Mouse (Mus musculus) cerebellum, adult 18-20 months (tissue): Measurements from ENCODE around the gene Ufc1.

Experiments used
- DNase-seq, 2 experiments: peaks; one replicate each; pipeline ENCODE4 v3.0.0; 2021

Ufc1 gene

DNA sequence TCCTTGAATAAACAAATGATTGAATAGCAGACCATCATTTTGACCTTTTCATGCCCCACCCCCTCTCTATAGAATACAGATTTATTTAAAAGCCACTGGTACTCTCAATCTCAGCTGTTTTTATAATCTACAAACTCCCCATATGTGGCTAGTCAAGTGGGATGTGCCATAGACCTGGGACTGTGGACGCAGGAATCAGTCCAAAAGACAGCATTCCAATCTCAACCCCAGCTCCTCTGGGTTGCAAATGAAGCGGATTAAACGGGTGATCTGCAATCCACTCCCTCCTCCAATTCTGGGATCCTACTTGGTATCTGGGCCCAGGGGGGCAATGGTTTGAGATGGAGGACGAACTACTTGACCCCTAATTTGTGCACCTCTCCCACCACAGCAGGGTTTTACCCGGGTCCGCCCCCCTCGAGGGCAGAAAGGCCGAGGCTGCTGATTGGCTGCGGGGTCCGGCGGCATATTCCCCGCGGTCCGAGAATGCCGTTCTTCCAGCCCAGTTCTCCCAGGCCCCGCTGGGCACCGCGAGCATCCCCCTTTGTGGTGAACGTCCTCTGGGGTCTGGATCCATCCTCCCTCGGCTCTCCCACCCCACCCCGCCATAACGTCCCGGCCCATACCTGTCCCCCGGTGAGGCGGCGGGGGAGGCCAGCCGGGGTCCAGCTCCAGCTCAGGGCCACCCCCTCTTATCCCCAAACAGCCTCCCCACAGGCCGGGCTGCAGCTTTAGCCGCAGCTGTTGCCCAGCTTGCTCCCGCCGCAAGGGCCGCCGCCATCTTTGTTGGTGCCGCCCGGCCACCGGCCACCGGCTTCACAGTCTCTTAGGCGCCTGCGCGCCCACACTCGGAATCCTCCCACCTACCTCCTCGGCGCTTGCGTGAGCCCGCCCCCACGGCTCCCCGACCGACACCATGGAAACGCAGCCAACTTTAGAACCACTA lies 7.4 kb downstream of the Ufc1 start, which contains the start of gene Usp21:
Gene Usp21, minus strand, starts transcription at position 856 of the 946 bp plus-strand sequence.
- DNase-seq: peak; percentile 95

DNA sequence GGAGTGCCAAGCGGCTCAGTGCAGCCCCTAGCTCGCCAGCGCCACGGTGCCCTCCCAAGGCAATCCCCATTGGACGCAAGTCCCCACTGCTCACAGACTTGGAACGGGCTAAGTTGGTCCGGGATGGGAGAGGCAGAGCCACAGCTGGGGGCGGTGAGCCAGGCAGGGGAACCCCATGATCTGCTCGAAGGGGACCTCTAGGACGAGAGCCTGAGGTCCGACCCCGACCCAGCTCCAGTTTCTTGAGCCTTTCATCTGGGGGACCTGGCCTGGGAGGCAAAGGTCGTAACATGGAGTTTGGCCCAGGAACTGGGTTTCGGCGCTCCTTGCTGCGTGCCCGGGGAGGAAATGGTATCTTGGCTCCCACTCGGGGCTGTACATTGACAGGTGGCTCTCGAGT lies 8.3 kb downstream of the Ufc1 start:
- DNase-seq: peak in 1 of 2 experiments; percentile 34

DNA sequence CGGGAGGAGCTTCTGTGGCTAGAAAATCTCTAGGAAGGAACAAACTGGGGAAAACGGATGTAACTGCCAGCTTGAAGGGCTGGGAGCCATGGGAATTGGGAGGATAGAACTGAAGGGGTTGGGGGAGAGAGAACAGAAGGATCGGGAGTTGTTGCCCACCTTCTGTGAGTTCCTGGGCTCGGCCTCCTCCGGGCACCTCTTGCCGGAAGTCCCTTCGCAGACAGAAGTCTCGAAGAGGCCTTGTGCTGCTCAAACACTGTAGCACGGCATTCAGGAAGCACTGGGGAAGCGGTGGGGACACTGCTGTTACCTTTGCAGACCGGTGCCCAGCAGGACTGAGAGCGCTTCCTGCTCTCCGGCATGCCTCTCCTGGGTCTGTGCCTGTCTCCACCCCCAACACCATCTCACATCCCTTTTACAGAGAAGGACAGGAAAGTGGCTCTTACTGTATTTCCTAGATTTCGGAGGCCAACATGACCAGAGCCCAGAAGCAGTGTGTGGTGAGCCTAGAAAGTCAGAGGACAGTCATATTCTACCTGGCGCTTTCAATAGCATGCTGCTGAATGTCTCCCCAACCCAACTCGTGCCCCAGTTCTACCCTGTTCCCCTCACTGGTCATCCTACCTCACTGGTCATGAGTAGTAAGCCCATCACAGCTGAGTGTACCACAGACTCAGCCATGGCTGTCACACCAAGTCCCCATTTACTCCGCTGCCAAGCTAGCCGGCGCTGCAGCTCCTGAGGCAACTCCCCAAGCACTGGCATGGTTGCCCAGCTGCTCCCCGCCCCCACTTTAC lies 9.5 kb downstream of the Ufc1 start:
- DNase-seq: peak in 1 of 2 experiments; percentile 12

DNA sequence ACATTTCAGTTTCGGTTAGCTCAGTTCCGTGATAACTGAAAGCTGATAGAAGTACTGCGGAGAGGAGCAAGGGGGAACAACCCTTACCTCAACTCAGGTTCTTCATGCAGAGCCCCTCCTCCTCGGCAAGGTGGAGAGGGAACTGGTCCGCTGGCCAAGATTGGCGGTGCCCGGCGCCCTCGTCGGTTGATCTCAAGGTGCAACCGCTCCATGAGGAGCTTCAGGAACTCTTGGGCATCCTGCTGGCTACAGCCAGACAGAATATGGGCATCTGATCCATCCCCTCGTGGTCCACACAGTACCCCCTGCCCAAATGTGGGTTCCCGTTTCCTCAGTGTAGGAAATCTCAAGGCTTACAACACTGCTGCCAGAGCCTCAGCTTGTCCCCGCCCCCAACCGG lies 10.3 kb downstream of the Ufc1 start:
- no peak for DNase-seq

DNA sequence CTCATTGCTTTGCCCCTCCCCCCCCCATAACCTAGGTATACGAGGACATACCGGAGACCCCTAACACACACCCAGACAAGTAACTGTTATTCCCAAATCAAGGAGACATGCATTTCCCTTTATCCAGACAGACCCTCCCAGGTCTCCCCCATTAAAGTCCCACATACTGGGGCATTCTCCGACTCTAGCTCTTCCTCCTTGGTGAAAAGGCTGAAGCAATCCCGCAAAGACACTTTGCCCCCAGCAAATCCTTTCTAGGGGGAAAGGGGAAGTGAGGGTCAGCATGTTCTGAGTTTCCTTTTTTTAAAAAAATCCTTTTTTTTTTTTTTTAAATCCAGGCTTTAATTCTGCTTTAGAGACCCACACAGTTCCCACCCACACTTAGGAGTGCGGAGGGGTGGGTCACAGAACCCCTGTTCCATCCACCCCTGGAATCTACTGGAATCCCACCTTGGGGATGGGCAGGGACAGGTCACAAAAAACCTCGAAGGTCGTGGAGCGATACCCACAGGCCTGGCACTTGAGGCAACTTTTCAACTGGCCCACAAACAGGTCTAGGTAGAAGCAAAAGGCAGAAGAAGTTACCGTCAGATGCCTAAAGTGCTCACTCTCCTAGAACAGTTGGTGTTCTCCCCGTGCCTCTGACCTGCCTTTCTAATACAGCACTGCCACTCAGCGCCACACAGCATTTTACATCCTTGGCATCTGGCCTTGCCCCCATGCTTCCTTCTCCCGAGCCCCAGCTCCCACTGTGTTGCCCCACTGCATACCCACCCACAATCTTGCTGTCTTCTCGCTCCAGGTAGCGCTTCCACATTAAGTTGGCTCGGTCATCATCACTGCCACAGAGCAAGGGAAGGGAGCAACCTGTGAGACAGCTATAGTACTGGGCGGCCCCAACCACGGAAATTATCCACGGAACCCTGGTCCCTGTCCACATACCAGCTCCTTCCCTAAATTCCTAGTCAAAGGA lies 11.3 kb downstream of the Ufc1 start:
- DNase-seq: no peak

DNA sequence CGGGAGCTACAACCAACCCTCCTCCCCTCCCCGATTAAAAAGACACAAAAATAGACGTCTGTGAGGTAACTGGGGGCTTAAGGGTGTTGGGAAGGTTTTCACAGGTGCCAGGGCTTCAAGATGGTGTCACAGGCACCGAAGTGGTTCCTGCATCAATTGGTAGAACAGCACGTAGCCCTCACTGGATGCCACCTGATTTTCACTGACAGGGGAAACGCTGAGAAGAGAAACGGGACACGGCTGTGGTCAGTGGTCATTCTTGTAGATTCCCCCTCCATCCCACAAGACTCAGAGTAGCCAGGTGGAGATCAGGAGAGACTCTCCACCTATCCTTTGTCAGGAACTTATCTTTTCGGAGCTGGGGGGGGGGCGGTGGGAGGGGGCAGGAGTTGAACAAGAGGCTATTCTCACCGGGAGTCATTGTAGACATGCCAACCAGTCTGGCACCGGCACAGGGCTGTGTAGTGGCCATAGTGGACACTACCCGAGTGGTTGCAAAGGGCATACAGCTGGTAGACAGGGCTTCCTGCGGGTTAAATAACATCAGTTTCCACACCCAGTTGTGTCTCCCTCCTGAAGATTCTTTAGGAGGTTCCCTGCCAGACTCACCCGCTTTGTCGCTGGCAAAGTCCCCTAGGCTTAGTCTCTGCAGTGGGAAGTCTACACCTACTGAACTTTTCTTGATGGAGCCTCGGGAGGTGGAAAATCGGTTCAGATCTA lies 12.6 kb downstream of the Ufc1 start:
- DNase-seq: no peak

DNA sequence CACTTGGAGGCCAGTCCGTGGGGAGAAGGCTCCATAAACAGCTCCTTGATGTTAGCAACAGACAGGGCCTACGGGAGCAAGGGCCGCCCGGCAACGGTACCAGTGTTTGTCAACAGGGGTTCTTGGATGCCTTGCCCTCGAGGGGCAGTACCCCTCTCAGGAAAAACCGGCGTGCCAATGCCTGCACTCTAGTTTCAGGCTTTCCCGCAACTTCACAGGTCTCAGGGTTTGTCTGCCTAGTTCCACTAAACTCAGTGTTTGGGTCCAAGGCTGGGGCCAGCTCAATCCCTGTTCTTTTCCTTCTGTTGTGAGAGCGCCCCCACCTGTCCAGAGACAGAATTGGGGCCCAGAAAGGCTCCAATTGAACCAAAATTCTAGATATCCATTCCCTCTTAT lies 13.3 kb downstream of the Ufc1 start:
- DNase-seq: peak; percentile 76 to 82

DNA sequence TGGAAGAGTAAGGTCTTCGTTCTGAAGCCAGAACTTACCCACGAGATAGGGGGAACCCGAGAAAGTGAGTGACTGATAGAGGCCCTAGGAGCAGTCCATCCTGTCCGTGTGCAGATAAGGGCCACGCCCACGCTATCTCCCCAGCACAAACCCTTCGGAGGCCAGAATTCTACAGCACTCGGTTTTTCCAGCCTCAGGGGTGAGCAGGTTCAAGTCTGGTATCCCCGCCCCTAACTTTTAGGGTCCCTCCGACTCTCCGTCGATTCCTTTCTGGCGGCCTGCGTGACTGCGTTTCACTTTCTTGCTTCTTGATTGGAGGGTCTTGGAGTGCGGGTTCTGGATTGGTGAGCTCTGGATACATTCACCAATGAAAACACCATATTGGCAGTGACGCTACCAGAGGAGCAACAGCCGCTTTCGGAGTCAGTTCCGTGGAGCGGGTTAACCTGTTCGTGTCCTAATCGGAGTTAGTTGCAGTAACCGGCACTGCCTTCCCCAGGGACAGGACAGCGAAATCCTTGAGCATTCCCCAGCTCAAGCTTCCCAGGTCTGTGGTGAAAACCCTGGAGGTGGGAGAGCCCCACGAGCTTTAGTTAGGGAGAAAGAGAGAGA lies 13.8 kb downstream of the Ufc1 start, which contains the start of gene Ppox:
Gene Ppox, minus strand, starts transcription at position 271 of the 612 bp plus-strand sequence.
- peak; percentile 91 to 95 for DNase-seq

DNA sequence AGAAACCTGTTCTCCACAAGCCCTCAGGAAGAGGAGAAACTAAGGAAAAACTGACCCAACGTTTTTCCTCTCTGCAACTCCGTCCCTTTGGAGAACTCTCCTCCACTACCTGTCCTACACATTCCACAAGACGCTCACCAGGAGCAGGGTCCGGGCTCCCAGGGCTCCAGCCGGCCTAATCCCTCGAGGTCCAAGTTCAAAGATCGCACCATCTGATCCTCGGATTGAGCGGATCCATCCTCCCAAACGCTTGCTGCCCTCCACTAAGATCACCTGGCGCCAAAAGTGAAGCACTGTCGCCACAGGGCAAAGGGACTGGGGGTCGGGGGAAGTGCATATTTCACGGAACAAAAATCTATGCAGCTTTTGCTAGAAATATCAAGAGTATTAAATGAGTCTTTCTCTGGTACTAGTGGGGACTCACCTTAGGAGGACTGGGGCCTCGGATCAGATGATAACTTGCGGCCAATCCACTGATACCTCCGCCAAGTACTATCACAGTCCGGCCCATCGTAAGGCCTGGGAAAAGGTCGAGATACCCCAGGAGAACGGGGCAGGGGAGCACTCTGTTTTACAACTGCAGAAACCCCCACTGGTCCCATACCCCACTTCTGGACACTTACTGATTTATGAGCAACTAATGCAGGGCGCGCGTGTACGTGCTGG lies 14.4 kb downstream of the Ufc1 start:
- DNase-seq: no peak

DNA sequence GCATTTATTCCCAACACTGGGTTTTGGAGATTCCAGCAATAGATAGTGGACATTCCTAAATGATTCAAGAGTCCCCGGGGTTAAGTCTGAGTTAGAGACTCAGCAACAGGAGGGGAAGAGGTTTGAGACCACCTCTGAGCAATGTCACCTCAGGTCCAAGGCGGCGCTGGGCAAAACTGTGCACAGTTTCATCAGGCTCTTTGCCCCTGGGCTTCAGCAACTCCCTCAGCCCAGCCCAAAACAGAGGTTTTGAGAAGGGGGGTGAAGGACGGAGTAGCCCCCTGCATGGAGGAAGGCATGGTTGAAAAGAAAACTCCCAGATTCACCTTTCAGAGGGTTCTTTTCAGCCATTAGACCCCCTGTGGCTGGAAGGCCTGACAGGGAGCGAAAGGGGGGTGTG lies 15.1 kb downstream of the Ufc1 start:
- DNase-seq: peak in 1 of 2 experiments; percentile 5

DNA sequence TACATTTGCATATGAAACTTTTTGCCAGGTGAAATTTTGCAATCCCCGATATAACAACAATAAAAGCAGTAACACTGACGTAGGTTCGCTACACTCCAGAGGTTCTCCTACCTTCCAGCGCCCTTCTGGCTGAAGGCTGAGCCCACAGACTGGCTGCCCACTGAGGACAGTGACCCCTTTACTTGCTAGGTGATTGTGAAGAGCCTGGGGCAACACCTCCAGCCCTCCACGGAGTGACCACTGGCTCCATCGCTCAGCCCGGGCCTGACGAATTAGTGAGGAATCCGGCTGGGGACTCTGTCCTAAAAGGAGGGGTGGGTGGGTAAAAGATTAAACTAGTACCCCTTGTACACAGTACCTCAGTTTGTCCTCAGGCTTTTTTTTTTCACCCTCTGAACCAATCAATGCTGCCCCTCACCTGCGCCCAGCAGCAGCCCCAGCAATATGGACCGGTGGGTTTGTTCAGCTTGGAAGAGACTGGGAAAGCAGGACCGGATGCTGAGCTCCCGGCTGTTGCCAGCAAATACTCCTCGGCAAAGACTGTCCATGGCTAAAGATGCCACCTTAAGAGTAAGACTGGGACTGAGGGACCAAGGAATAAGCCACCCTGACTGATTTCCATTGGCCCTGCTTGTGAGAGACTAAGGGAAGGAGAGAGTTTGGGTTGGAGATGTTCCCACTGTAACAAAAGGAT lies 15.7 kb downstream of the Ufc1 start:
- DNase-seq: peak in 1 of 2 experiments; percentile 1

DNA sequence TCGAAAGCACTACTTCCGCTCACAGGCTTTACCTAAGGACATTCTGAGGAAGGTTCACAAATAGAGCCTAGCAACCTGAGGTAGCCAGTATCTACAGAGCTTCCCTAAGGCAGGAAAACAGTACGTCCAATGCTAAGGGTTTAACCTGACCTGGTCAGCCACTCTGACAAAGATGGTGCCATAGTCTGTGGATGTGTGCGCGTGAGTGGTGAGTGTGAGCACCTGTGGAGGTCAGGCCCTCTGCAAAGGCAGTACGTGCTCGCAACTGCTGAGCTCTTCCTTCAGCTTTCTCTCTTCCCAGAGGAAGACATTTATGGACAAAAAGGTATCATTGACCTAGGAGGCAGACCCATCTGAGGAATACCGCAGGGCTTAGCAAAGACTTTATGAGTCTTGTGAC lies 16.4 kb downstream of the Ufc1 start:
- DNase-seq: no peak

DNA sequence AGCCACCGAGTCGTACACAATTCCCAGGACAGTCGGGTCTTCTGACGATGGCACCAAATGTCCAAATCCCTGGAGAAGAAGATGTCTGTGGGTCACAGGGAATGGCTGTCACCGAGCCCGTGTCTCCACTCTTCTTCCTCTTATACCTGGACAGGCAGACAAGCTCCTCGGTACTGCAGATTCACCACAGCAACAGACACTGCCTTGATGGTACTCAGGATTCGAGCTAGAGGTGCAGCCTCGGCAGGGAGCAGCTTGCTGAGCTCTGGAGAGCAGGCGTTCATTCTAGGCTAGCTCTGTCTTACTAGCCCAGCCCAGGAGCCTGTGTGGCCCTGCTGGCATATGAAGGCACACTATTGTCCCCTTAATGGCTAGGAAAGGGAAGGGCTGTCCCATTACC lies 17.1 kb downstream of the Ufc1 start:
- no peak for DNase-seq

DNA sequence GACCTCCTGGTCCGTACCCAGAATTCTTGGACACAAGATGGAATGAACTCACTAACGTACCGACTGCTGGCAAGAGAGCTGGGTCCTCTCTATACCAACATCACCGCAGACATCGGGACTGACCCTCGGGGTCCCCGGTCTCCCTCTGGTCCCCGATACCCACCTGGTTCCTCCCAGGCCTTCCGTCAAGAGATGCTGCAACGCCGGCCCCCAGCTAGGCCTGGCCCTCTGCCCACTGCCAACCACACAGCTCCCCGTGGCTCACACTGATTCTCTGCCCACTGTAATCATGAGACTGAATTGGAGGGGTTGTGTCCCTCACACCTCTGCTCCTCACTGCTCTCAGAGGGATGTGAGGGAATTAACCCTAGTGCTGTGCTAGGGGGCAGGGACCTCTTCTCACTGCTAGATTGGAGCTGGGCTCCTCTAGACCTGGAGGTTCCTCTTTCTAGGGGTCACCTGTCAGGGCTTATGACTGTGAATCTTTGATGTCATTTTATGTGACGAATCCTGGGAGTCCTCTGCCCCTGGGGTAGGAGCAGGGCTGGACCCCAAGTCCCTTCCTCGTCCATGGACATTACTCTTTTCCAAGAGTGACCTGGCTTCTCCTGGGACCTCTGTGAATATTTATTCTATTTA lies 18.6 kb downstream of the Ufc1 start:
- DNase-seq: no peak

DNA sequence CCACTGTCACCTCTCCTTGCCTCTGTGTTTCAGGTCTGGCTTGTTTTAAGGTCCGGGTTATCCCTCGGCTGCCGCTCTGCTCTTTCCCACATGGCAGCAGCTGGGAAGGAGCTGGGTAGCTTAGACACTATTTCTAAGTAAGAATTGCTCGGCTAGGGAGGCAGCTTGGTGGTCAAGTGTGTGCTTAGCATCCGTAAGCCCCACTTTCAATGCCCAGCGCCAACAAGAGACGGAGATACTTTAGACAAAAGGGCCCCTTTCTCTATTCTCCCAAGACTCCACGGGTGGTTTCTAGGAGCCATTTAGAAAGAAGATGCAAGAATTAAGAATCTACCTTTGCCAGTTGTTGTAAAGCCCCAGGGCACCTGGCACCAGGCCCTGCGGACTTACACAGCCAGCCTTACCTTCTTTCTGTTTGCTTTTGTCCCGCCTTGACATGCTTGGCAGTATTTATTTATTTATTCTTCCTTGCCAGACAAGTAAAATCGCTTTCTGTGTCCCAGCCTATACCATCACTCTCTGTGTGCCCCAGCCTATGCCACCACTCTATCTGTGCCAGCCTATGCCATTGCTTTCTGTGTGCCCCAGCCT lies 19.6 kb downstream of the Ufc1 start:
- no peak for DNase-seq

DNA sequence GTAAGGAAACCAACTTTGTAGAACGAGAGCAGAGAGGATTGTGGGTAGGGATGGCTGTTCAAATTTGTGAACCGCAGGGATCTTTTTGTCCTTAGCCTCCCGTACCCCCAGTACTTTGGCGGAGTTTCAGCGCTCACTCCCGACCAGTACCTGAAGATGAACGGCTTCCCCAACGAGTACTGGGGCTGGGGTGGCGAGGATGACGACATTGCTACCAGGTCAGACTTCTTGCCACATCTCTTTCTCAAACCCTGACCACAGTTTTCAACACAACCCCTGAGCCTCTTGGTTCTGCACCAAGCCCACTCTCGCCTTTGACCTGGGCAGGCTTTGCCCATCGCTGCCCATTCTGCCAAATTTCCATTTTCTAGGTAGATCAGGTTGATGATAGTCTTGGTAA lies 20.7 kb downstream of the Ufc1 start:
- DNase-seq: no peak

DNA sequence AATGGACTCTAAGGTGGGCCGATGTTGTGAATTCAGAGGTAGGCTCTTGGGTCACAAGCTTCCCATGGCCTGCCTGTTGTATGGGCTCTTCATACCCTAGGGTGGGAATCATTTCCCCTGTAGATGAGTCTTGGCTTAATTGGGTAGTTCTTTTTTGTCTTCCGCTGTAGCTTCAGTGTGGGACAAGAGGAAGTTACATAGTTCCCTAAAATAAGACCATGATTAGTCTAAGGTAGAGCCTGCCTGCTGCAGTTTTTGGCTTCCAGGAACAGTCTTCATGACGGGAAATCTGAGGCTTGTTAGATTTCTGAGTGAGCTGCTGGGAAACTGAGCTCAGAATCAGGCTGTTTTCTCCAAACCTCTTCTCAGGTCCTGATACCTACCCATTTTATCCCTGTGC lies 22.7 kb downstream of the Ufc1 start:
- DNase-seq: no peak

DNA sequence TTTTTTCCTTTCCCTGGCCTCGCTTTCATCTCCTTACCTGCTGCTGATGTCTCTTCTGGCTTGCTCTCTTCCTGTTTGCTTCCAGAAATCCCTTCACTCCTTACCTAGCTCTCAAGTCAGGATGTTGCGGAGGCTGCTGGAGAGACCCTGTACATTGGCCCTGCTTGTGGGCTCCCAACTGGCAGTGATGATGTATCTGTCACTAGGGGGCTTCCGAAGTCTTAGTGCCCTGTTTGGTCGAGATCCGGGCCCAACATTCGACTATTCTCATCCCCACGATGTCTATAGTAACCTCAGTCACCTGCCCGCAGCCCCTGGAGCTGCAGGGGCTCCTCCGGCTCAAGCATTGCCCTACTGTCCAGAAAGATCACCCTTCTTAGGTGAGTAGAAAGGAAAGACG lies 23.2 kb downstream of the Ufc1 start:
- no peak for DNase-seq

DNA sequence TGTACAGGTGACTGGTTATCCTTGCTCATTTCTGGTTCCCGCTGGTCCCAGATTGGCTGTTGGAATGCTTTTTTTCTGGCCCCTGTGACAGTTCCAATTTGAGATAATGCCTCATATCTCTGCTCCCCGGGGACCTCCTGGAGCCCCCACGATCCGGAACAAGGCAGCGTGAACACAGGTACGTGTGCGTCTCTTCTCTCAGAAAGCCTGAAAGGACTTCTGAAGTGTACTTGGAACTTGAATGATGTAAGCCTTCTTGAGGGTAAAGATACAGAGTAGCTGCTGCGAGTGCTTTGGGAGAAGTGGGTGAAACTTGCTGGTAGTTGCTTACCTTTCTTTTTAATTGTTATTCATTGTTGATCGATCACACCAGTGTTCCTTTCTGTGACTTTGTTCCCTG lies 23.6 kb downstream of the Ufc1 start:
- DNase-seq: no peak
